Mouse (Mus musculus) thymus, adult 2 months (tissue): ENCODE data around the gene Chpf. TPM values are rescaled to one million over a fixed set of nuclear protein-coding genes. Genes with fewer than 3 reads are reported as not detected.

Experiments used
- DNase-seq: peaks from one replicate; pipeline ENCODE4 v3.0.0; 2021
- H3K27ac ChIP-seq: fragments of 200-500 bp; 2 replicates; pipeline ENCODE4 v1.5.1; 2012; ENCODE audit warnings: low read length, control low read depth; ENCODE audit not compliant: control insufficient read depth, insufficient read depth
- H3K27me3 ChIP-seq: fragments of 200-500 bp; 2 replicates; pipeline ENCODE4 v1.6.1; 2012; ENCODE audit warnings: mild to moderate bottlenecking, low read length, moderate library complexity, mixed read lengths; ENCODE audit not compliant: control insufficient read depth, insufficient read depth
- H3K36me3 ChIP-seq: fragments of 200-500 bp; 2 replicates; pipeline ENCODE4 v1.6.1; 2012; ENCODE audit warnings: mild to moderate bottlenecking, low read length, moderate library complexity; ENCODE audit not compliant: control insufficient read depth, insufficient read depth
- H3K4me1 ChIP-seq: fragments of 200-500 bp; replicated peaks from 2 replicates; pipeline ENCODE4 v1.6.1; 2012; ENCODE audit warnings: low read length; ENCODE audit not compliant: control insufficient read depth, insufficient read depth
- H3K4me3 ChIP-seq: fragments of 200-500 bp; 2 replicates; pipeline ENCODE4 v1.5.1; 2012; ENCODE audit warnings: mild to moderate bottlenecking, low read length, control low read depth, moderate library complexity; ENCODE audit not compliant: control insufficient read depth, insufficient read depth
- CTCF ChIP-seq: fragments of 200-500 bp; IDR thresholded peaks from 2 replicates; pipeline ENCODE4 v1.5.1; 2012; ENCODE audit warnings: mild to moderate bottlenecking, control low read depth, low read length, moderate library complexity, borderline replicate concordance; ENCODE audit not compliant: control insufficient read depth, poor library complexity, insufficient read depth; ENCODE audit errors: extremely low read depth
- POLR2A ChIP-seq: fragments of 200-500 bp; IDR thresholded peaks from 2 replicates; pipeline ENCODE4 v1.6.1; 2012; ENCODE audit warnings: mild to moderate bottlenecking, low read length, control low read depth, moderate library complexity; ENCODE audit not compliant: control insufficient read depth, poor library complexity, insufficient read depth; ENCODE audit errors: extremely low read depth
- WGBS: fragments of 180-500 bp; shearing (Covaris S2); methylation state at CpG from one replicate; pipeline ENCODE4 v1.1.7; 2018; 5-methylcytosine and 5-hydroxymethylcytosine counted together
- polyA plus RNA-seq: library from polyadenylated mRNA; depleted of rRNA; stranded (reverse); fragments of >200 nt; gene quantifications from 2 replicates; pipeline ENCODE4 v1.2.3, GENCODE M21; 2012

The Chpf gene
- polyA plus RNA-seq, 1 experiment: 43.7 TPM

DNA sequence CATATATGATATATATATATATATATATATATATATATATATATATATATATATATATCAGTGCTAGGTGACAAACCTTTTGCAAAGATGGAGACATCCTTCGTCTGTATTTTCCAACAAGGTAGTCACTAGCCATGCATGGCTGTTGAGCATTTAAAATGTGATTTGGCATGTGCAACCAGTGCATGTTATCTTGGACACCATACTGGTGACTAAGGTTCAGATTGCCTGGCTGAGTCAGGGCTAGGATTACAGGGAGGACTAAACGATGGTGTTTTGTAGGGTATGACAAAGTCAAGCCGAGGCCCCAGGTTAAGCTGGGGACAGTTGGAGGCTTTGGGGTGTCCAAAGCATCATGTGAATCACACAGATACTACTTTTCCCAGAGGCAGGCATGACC lies 23.7 kb downstream of the Chpf start:
- no peak for TF ChIP-seq POLR2A
- TF ChIP-seq CTCF: no peak
- H3K4me1 ChIP-seq: no peaks in the 10 kb centered on the region
- 71% methylated on average over 3 of the region's 3 CpGs for WGBS
- H3K4me3 ChIP-seq: no peak overlapping the region
- H3K27me3 ChIP-seq: peaks cover 9% of the 10 kb centered on the region; the same call in 1 of the 2 replicates
- H3K27ac ChIP-seq: no peak overlapping the region
- H3K36me3 ChIP-seq: no peaks in the 10 kb centered on the region
- no peak for DNase-seq

DNA sequence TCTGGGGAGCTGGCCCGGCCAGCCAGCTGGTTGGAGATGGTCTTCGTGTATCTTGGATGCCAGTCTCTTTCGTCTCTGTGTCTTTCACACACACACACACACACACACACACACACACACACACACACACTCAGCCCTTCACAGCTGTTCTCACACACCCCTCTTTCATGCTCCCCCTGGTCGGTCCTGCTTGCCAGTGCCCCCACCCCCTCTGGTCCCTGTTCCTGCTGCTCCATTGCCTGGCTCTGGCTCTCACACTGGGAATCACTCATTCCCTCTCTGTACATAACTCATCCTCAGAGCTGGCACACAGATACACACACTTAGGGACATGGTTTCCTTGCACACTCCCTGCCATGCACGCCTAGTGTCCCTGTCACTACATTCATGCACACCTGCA lies 27.2 kb downstream of the Chpf start:
- DNase-seq: no peak
- Histone ChIP-seq H3K4me1 (no peaks in the 10 kb centered on the region), H3K4me3 (no peak overlapping the region), H3K27me3 (peaks cover 24% of the 10 kb centered on the region; the same call in 1 of the 2 replicates), H3K27ac (no peak overlapping the region), H3K36me3 (no peaks in the 10 kb centered on the region)
- TF ChIP-seq CTCF (no peak), POLR2A (no peak)
- WGBS: 81% methylated on average over 5 of the region's 5 CpGs

DNA sequence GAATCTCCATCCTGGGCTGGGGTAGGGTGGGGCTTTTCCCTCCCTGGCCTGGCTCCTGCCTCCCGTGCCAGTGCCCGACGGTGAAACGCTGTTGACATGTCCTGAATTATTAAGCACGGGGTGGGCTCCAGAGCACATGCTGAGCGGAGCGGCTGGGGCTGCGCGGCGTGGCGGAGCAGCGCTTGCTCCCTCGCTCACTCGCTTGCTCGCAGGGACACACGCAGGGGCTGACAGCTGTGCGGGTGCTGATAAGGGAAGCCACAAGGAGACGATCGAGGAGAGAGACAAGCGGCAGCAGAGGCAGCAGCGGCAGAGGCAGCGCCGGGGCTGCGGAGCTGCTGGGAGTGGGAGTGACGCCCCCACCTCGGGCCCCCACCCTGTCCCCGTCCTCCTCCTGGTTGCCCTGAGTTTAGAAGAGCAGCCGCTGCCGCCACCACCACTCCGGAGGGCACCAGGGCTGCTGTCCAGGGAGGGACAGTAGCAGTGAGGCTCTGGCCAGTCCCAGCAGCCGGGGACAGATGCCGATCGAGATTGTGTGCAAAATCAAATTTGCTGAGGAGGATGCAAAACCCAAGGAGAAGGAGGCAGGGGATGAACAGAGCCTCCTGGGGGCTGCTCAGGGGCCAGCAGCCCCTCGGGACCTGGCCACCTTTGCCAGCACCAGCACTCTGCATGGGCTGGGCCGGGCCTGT lies 28.6 kb downstream of the Chpf start, which contains the start of gene Asic4:
Gene Asic4 (plus strand): TSS at position 123 of the 692 bp plus-strand sequence.
- WGBS: 5% methylated on average over 35 of the region's 35 CpGs

DNA sequence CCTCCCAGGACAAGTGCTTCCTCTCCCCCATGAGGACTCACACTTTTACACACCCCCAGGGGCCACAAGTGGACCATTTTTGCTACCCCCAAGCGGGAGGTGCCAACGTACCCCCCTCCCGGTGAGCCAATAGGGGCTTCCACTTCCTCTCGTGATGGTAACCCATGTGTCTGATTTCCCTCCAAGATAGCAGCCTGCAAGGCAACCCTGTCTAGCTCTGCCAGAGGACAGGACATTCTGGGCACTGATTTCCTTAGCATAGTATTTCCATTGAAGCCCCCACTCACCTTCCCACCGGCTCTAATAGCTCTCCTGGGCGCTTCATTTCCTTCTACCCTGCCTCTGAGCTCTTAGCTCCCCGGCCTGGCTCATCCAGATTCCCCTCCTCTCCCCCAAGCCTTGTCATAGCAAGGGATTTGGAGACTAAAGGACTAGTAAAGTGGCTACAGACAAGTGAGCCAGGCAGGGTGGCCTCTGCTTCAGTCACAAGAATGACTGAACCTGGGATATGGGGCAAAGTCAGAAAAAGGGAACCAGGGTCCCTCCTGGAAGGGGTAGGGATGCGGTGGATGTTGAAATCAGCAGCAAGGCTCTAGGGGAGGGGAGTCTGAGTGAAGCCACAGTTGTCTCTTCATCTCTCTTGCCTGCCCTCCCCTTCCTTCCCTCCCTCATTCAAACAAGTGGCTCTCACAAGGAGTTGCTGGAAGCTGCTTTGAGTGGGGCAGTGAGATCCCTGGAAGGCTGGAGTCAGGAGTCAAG lies 29.6 kb downstream of the Chpf start:
- Histone ChIP-seq H3K36me3 (no peaks in the 10 kb centered on the region), H3K4me3 (no peak overlapping the region), H3K27me3 (peaks cover 27% of the 10 kb centered on the region; the same call in 1 of the 2 replicates), H3K27ac (no peak overlapping the region), H3K4me1 (no peaks in the 10 kb centered on the region)
- WGBS: 8% methylated on average over 8 of the region's 8 CpGs
- DNase-seq: no peak
- TF ChIP-seq CTCF: no peak

More for the DNA sequence above, 28.6 kb downstream of the Chpf start, which contains the start of gene Asic4:
- no peak for DNase-seq
- TF ChIP-seq CTCF: no peak
- TF ChIP-seq POLR2A: no peak
- H3K27me3 ChIP-seq: peaks cover 27% of the 10 kb centered on the region; the same call in 1 of the 2 replicates
- H3K4me3 ChIP-seq: no peak within 1 kb of the TSS
- H3K27ac ChIP-seq: no peak within 1 kb of the TSS
- no peaks in the 10 kb centered on the region for H3K4me1 ChIP-seq
- H3K36me3 ChIP-seq: no peaks in the 10 kb centered on the region

DNA sequence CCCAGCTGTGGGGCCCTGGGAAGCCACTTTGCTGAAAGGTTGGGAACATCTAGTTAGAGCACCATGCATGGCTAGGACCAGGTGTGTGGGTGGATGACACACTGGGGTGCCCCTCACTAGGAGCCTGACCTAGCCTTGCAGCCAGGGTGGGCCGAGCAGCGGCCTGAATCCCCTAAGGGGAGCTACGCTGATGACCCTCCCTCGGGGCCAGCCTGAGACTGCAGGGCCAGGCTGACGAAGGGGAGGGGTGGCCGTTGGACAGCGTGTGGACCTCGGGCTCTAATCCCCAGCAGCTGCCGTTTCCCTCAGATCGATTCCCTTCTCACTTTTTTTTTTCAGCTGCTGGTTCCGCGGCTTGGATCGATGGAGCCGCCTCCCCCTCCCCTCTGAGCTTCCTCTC lies 30.2 kb downstream of the Chpf start:
- Histone ChIP-seq H3K36me3 (no peaks in the 10 kb centered on the region), H3K4me1 (no peaks in the 10 kb centered on the region), H3K27me3 (peaks cover 27% of the 10 kb centered on the region; the same call in 1 of the 2 replicates), H3K27ac (no peak overlapping the region), H3K4me3 (no peak overlapping the region)
- no peak for TF ChIP-seq POLR2A
- no peak for TF ChIP-seq CTCF
- no peak for DNase-seq
- 6% methylated on average over 14 of the region's 14 CpGs for WGBS

DNA sequence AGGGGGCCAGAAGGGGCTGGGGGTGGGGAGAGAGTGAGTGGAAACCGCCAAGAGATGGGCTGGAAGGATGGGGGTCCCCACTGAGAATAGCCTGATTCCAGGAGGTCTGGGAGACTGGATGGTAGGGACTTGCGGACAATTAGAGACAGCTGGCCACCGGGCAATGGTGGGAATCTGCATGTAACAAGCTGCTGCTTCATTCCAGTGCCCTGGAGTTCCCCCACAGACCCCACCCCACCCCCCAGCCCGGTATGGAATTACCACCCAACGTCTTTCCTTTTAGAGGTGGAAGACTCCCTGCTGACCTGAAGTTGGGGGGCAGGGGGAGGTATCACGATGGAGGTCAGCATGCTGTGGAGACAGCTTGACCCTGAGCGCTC lies 31.1 kb downstream of the Chpf start:
- TF ChIP-seq POLR2A (no peak), CTCF (no peak)
- no peak overlapping the region for H3K27ac ChIP-seq
- no peaks in the 10 kb centered on the region for H3K36me3 ChIP-seq
- H3K4me3 ChIP-seq: no peak overlapping the region
- peaks cover 27% of the 10 kb centered on the region; the same call in 1 of the 2 replicates for H3K27me3 ChIP-seq
- no peak for DNase-seq
- WGBS: 10% methylated on average over 7 of the region's 7 CpGs
- no peaks in the 10 kb centered on the region for H3K4me1 ChIP-seq

DNA sequence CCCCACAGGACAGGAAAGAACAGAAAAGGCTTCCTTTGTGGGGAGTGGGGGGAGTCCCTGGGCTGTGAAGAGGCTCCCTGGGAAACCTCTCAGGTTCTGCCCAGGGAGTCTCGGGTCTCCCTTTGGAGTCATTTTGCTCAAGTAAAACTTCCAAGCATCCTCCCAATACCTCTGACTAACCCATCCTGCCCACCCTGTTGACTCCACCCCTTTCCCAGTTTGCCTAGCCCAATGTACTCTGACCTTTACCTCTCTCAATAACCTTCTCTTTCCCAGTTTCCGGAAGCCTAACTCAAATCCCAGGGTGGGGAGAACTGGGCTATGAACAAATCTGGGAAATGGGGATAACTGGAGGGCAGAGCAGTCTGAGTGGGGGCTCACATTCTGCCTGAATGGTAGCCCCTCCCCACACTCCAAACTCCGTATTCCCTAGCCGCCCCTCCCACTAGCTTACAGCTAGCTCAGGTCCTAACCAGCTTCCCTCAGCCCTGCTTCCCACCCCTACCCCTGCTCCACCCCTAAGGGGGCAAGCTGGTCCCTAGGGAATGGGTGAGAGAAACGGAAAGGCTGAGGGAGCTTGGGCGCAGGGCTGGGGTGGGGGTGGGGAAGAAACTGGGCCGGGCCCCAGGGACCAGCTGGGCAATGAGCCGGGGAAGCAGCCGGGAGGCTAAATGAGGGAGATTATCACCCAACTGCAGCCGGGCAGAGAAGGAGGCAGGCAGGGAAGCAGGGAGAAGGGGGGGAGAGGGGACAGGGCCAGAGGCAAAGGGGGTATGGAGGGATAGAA lies 31.6 kb downstream of the Chpf start:
- no peak for DNase-seq
- WGBS: 6% methylated on average over 10 of the region's 10 CpGs
- peaks cover 27% of the 10 kb centered on the region; the same call in 1 of the 2 replicates for H3K27me3 ChIP-seq
- no peaks in the 10 kb centered on the region for H3K4me1 ChIP-seq
- H3K27ac ChIP-seq: no peak overlapping the region
- TF ChIP-seq POLR2A (no peak), CTCF (no peak)
- H3K36me3 ChIP-seq: no peaks in the 10 kb centered on the region
- H3K4me3 ChIP-seq: no peak overlapping the region
